Mouse (Mus musculus) duodenum, adult 2 months (tissue): ENCODE data around the gene Rps19. TPM values are rescaled to one million over a fixed set of nuclear protein-coding genes. Genes with fewer than 3 reads are reported as not detected.

ENCODE experiments used
- polyA plus RNA-seq: library from polyadenylated mRNA; depleted of rRNA; stranded (reverse); fragments of >200 nt; gene quantifications from 2 replicates; pipeline ENCODE4 v1.2.3, GENCODE M21; 2012; ENCODE audit warnings: low replicate concordance; rRNA removed

Rps19 gene
- polyA plus RNA-seq: 315 and 337 TPM in 2 replicates

DNA sequence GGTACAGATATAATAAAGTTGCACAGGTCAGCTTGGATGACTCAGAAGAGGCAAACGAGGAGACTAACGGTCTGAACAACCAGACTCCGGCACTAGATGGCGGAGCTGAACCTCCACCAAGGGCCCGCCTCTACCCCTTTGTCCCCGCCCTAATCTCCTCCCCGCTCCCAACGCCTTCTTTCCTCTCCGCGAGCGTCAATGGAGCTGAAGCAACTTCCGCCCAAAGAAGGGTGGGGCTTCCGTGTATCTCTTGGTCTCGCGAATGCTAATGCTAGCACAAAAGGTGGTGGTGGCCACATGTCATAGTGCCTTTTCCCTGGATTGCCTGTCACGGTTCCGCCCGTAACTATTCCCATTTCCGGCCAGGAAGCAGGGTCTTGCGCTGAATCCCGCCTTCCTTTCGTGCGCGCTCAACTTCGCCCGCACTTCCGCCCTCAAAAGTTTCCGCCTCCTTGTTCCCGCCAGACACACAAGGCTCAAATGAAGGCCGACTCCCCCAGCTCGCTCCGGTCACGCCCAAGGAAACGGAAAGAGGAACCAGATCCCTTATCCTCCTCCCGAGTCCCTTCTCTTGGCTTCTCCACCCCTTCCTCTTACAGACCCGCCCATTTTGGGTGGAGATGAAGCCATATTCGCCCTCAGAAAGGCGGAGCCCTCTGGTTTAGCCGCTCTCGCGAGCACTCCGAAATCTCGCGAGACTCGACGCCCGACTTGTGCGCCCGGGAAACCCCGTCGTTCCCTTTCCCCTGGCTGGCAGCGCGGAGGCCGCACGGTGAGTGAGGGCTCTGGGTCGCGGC, at the start of gene Rps19:
Rps19 (plus strand) TSS at position 476 of the 797 bp plus-strand sequence.

DNA sequence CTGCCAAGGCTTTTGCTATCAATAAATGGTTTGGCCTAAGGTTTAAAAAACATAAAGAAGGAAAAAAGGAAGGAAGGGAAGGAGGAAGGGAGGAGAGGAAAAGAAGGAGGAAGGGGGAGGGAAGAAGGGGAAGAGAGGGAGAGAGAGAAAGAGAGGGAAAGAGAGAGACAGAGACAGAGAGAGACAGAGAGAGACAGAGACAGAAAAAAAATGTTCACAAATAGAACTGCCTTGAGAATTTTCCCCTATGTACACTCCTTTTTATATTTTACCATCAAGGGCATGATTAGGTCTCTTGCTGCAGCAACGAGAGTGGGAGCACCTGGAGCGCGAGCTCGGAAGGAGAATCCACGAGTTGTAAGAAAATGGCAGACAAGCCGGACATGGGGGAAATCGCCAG, 22.3 kb upstream of the Rps19 start, which contains the start of gene Gm9844:
Gm9844 (plus strand) TSS at position 301 of the 400 bp plus-strand sequence.

DNA sequence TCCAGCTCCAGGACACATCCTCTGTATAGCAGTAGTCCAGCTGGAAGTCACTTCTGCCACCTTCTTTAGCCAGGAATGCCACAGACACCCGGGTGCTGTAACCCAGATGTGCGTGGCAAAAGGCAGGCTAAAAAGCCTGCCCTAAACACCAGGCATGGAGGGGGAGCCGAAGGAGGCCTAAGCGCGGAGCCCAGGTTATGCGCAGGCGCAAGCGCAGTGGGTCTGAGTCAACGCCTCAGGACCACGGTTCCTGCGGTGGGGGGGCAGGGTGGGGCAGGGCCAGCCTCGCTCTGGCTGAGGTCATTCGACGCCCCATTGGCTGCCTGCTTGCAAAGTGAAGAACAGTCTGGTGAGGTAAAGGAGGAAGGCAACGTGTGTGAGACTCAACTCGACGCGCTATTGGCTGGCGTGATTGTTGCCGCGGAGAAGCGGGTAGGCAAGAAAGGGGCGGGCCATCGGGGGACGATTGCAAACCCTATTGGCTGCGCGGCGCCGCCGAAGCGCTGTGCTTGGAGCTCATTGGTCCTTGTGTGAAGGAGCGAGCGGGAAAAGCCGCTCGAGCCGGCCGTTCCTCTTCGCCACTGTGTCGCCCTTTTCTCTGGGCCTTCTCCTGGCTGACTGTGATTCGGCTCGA, 14.5 kb upstream of the Rps19 start, which contains the start of the genes Lypd4 and Dmrtc2:
Lypd4 (minus strand) TSS at position 410 of the 634 bp plus-strand sequence.
Dmrtc2 (plus strand) TSS at position 526 of the 634 bp plus-strand sequence.

DNA sequence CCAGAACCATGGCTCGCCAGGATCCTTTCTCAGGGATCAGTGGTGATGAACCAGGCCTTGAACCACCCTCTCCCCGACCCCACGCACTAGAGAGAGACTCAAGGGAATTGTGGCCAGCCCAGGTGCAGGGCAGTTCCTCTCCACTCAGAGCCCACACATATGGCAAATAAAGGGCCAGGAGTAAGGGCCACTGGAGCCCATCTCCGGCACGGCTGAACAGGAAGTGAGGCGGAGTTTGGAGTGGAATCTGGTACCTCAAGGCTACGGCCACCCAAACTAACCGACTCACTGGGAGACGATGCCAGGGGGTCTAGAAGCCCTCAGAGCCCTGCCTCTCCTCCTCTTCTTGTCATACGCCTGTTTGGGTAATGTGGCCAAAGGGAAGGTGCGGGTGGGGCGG, 13.1 kb downstream of the Rps19 start, which contains the start of gene Cd79a:
Cd79a (plus strand) TSS at position 158 of the 400 bp plus-strand sequence.

DNA sequence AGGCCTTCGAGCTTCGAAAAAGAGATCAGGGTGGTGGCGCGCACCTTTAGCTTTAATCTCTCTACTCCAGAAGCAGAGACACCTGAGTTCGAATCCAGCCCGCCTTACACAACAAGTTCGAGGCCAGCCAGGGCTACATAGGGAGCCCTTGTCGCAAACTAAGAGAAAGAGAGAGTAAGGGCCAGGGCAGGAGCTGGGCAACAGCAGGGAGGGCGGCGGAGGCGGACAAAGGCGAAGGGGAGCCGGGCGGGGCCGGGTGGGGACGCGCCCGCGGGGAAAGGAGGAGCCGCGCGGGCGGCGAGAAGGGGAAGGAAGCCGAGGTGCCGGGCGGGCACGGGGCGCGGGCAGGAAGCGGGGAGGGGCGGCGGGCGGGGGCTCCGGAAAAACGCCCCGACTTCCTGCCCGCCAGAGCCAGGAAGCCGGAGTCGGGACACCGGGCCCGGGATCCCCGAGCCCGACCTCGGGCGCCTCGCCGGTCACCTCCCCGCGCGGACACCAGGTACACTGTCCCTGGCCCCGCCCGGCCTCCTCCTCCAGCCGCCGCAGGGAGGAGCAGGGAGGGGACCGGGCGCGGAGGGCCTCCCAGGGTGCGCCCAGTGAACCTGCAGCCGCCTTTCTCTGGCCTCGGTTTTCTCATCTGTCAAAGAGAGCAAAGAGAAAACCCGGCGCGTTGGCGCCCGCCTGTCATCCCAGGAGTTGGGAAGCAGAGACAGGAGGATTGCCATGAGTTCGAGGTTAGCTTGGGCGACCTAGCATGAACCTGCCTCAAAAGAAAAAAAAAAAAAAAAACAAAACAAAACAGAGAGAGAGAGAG, 18.7 kb downstream of the Rps19 start, which contains the start of gene Arhgef1:
Arhgef1 (plus strand) TSS at position 283 of the 814 bp plus-strand sequence.

Other genes starting within 250 kb of the Rps19 start
- 0.14 and 0.26 TPM in 2 replicates for gene Lypd3, start 247.8 kb upstream of the Rps19 start, polyA plus RNA-seq
- not detected in 2 replicates for gene Tex101, start 207.7 kb upstream of the Rps19 start, polyA plus RNA-seq
- gene BC049730, start 175.1 kb upstream of the Rps19 start, polyA plus RNA-seq: not detected in 2 replicates
- not detected in 2 replicates for gene Gm4763, start 157.5 kb upstream of the Rps19 start, polyA plus RNA-seq
- gene Cd177, start 124.1 kb upstream of the Rps19 start, polyA plus RNA-seq: 2.4 and 6.6 TPM in 2 replicates
- 3.0 and 4.2 TPM in 2 replicates for gene Ceacam10, start 107.2 kb upstream of the Rps19 start, polyA plus RNA-seq
- gene Gm9844, start 22.2 kb upstream of the Rps19 start, polyA plus RNA-seq: 0.31 TPM in 1 of 2 replicates, not detected in the other
- gene Lypd4, start 14.4 kb upstream of the Rps19 start, polyA plus RNA-seq: not detected in 2 replicates
- not detected in 2 replicates for gene Dmrtc2, start 14.3 kb upstream of the Rps19 start, polyA plus RNA-seq
- 31.8 and 52.6 TPM in 2 replicates for gene Cd79a, start 13.0 kb downstream of the Rps19 start, polyA plus RNA-seq
- gene Arhgef1, start 18.5 kb downstream of the Rps19 start, polyA plus RNA-seq: 128 and 140 TPM in 2 replicates
- gene Gm4881, start 60.1 kb downstream of the Rps19 start, polyA plus RNA-seq: not detected in 2 replicates
- 244 and 287 TPM in 2 replicates for gene Rabac1, start 88.4 kb downstream of the Rps19 start, polyA plus RNA-seq
- gene Atp1a3, start 121.6 kb downstream of the Rps19 start, polyA plus RNA-seq: 1.6 and 4.1 TPM in 2 replicates
- gene Grik5, start 188.0 kb downstream of the Rps19 start, polyA plus RNA-seq: 19.8 and 24.4 TPM in 2 replicates
- gene Zfp574, start 188.2 kb downstream of the Rps19 start, polyA plus RNA-seq: 34.5 and 39.7 TPM in 2 replicates